Mouse (Mus musculus): ENCODE measurements at regions not wholly inside any gene's neighbourhood (a gene's known extent, or its start where the extent isn't known, plus 50 kb on each side); places are given as distances from the start of the nearest gene placed in this dataset.
A peak's percentile ranks its signal among the peaks of the same experiment; 100 is the strongest.

DNA sequence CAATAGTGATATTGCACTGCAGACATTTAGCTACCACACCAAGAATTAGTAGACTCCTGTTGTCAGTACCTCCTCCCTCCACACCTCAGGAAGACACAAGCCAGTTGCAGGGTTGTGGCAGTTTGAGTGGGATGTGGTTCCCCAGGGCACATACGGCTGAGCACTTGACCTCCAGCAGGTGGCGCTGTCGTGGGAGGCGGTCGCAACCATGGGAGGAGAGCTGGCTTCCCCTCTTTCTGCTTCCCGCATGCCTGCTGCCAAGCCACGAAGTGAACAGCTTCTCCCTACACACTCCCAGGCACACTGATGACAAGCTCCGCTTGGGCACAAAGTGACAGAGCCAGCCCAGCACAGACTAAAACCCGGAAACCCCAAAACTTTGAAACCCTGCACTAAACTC lies 73.2 kb upstream of the Kctd3 start:
- H3K9ac ChIP-seq (replicated peaks) = no peak overlapping the region
- H3K4me1 ChIP-seq (replicated peaks; ENCODE audit: control insufficient read depth in 2 of 2, insufficient read depth in 2 of 2, low read length in 1 of 2) = no peaks in the 10 kb centered on the region
- H3K4me3 ChIP-seq (ENCODE audit: insufficient read depth in 1 of 2, low read depth in 2 of 2, low read length in 2 of 2) = no peak overlapping the region
- no peak for TF ChIP-seq EP300 (IDR thresholded peaks at IDR 0.05; ENCODE audit: low read depth)
- peak; percentile 88 for TF ChIP-seq CTCF (IDR thresholded peaks at IDR 0.05; ENCODE audit: low read depth)
- ATAC-seq (ENCODE audit: insufficient read depth) = no peak
- no peaks in the 10 kb centered on the region for H3K27me3 ChIP-seq (ENCODE audit: control insufficient read depth, insufficient read depth, low read length)
- DNase-seq (ENCODE audit: low read depth in 3 of 3, low spot score in 3 of 3) = no peak
- no peaks in the 10 kb centered on the region; the same call in 1 of the 2 replicates for H3K9me3 ChIP-seq (ENCODE audit: control insufficient read depth, low read length)
- H3K27ac ChIP-seq = no peak overlapping the region
- WGBS (ENCODE audit: insufficient replicate concordance) = 15% methylated on average over 9 of the region's 9 CpGs
- no peak overlapping the region for H3K4me2 ChIP-seq (ENCODE audit: low read depth)
- H3K36me3 ChIP-seq (replicated peaks; ENCODE audit: control insufficient read depth, insufficient read depth, low read depth) = no peaks in the 10 kb centered on the region

DNA sequence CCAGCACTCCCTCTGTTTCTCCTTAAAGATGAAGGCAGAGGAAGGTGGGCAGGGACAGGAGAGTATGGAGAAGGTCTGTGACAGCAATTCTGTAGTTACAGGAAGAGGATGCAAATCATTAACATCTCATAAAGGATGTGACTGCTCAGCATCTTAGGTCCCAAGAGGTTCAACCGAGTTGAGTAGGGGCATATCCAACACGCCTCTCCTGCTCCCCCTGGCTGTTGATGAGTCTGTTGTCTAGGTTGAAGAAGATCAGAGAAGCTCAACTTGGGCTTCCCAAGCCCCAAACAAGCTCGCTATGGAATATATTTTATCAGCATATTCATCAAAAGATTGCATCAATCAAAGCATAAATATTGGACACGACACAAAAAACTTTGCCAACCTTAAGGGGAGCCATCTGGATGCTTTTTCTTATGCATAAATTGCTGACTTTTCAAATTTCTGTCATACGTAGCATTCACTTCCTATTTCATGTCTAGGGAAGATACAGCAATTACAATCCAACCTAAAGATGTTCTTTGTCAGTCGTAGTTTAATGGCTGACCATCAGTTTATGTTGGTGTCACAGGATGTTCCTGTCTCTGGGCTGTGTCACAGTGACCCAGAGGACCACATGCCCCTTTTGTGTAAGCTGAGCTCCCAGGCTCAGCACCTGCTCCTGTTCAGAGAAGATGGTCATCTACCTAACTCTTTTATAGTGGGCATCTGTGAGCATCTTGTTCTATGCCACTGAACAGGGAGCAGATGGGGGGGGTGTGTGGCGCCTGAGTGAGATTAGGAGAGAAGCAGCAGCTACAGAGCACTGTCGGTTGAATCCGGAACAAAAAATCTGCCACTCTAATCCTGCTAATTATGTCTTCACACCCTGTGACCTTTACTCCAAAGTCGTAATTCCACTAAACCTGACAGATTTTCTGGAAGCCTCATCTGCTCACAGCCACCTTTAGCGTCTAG lies 72.1 kb upstream of the Kctd3 start:
- H3K4me1 ChIP-seq (replicated peaks; ENCODE audit: control insufficient read depth in 2 of 2, insufficient read depth in 2 of 2, low read length in 1 of 2) = no peaks in the 10 kb centered on the region
- TF ChIP-seq EP300 (IDR thresholded peaks at IDR 0.05; ENCODE audit: low read depth) (no peak), CTCF (IDR thresholded peaks at IDR 0.05; ENCODE audit: low read depth) (no peak)
- H3K27ac ChIP-seq = no peak overlapping the region
- WGBS (ENCODE audit: insufficient replicate concordance) = 52% methylated on average over 11 of the region's 11 CpGs
- H3K36me3 ChIP-seq (replicated peaks; ENCODE audit: control insufficient read depth, insufficient read depth, low read depth) = no peaks in the 10 kb centered on the region
- H3K27me3 ChIP-seq (ENCODE audit: control insufficient read depth, insufficient read depth, low read length) = no peaks in the 10 kb centered on the region
- H3K9ac ChIP-seq (replicated peaks) = no peak overlapping the region
- H3K4me3 ChIP-seq (ENCODE audit: insufficient read depth in 1 of 2, low read depth in 2 of 2, low read length in 2 of 2) = no peak overlapping the region
- no peaks in the 10 kb centered on the region; the same call in 1 of the 2 replicates for H3K9me3 ChIP-seq (ENCODE audit: control insufficient read depth, low read length)
- H3K4me2 ChIP-seq (ENCODE audit: low read depth) = no peak overlapping the region
- DNase-seq (ENCODE audit: low read depth in 3 of 3, low spot score in 3 of 3) = no peak
- ATAC-seq (ENCODE audit: insufficient read depth) = no peak

DNA sequence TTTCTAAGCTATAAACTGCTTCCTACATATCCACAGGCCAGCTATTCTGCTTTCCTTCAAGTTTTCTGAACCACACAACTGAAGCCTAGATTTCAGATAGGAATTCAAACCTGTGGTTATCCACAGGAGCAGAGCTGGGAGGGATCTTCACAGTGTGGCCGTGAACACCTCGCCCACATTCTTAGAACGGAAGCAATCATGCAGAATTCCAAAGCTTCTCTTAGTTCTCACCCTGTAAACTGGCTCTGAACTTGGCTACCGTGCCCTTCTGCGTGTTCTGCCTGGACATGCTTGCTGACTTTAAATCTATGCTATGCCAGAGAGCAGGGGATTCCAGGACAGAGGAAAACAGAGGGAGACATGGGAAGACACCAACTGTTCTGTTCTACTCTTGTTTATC lies 70.2 kb upstream of the Kctd3 start:
- Histone ChIP-seq H3K4me2 (ENCODE audit: low read depth) (no peak overlapping the region), H3K4me3 (ENCODE audit: insufficient read depth in 1 of 2, low read depth in 2 of 2, low read length in 2 of 2) (no peak overlapping the region), H3K27me3 (ENCODE audit: control insufficient read depth, insufficient read depth, low read length) (no peaks in the 10 kb centered on the region), H3K36me3 (replicated peaks; ENCODE audit: control insufficient read depth, insufficient read depth, low read depth) (no peaks in the 10 kb centered on the region), H3K27ac (no peak overlapping the region), H3K4me1 (replicated peaks; ENCODE audit: control insufficient read depth in 2 of 2, insufficient read depth in 2 of 2, low read length in 1 of 2) (no peaks in the 10 kb centered on the region), H3K9me3 (ENCODE audit: control insufficient read depth, low read length) (no peaks in the 10 kb centered on the region), H3K9ac (replicated peaks) (no peak overlapping the region)
- ATAC-seq (ENCODE audit: insufficient read depth) (no peak), DNase-seq (ENCODE audit: low read depth in 3 of 3, low spot score in 3 of 3) (no peak)
- TF ChIP-seq CTCF (IDR thresholded peaks at IDR 0.05; ENCODE audit: low read depth) = no peak
- TF ChIP-seq EP300 (IDR thresholded peaks at IDR 0.05; ENCODE audit: low read depth) = no peak
- 60% methylated on average over 5 of the region's 5 CpGs for WGBS (ENCODE audit: insufficient replicate concordance)

DNA sequence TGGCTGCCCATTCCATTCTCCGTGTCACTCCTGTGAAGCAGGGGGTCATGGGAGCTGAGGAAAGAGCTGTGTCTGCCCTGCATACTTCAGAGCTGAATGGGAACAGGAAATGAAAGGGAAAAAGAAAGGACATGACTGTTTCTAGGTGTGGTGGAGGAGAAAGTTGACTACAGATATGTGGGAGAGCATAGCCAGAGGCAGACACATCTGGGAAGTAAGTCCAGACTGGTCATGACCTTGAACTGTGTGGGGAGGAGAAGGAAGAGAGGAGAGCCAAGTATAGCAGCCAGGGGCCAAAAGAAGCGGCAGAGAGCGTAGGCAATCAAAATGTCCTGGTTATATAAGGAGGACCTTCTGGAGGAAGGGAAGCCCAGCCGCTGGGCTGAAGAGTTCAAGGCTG lies 68.6 kb upstream of the Kctd3 start:
- DNase-seq (ENCODE audit: low read depth in 3 of 3, low spot score in 3 of 3) = no peak
- H3K36me3 ChIP-seq (replicated peaks; ENCODE audit: control insufficient read depth, insufficient read depth, low read depth) = no peaks in the 10 kb centered on the region
- no peak overlapping the region for H3K27ac ChIP-seq
- H3K9me3 ChIP-seq (ENCODE audit: control insufficient read depth, low read length) = no peaks in the 10 kb centered on the region
- TF ChIP-seq EP300 (IDR thresholded peaks at IDR 0.05; ENCODE audit: low read depth) (no peak), CTCF (IDR thresholded peaks at IDR 0.05; ENCODE audit: low read depth) (no peak)
- 49% methylated on average over 4 of the region's 4 CpGs for WGBS (ENCODE audit: insufficient replicate concordance)
- no peak for ATAC-seq (ENCODE audit: insufficient read depth)
- no peaks in the 10 kb centered on the region for H3K27me3 ChIP-seq (ENCODE audit: control insufficient read depth, insufficient read depth, low read length)
- H3K4me2 ChIP-seq (ENCODE audit: low read depth) = no peak overlapping the region
- H3K4me3 ChIP-seq (ENCODE audit: insufficient read depth in 1 of 2, low read depth in 2 of 2, low read length in 2 of 2) = no peak overlapping the region
- H3K4me1 ChIP-seq (replicated peaks; ENCODE audit: control insufficient read depth in 2 of 2, insufficient read depth in 2 of 2, low read length in 1 of 2) = no peaks in the 10 kb centered on the region
- no peak overlapping the region for H3K9ac ChIP-seq (replicated peaks)

DNA sequence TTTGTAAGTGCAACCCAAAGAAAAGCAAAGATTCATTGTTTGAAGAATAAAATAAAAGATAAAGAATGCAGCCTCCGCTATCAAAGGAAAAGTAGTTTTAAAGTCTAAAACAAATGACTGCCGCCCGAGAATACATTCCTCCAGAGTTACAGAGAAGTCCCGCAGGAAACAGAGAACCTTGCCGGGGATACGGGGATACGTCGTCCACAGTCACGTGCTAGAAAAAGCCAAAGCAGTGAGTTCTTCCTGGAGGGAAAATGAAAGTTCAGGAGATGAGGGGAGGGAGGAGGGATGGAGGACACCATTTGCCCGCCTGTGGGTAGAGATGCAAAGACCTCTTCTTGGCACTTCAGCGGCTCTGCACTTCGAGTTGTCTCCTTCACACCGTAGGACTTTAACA lies 68.0 kb upstream of the Kctd3 start:
- Histone ChIP-seq H3K9ac (replicated peaks) (no peak overlapping the region), H3K27me3 (ENCODE audit: control insufficient read depth, insufficient read depth, low read length) (no peaks in the 10 kb centered on the region), H3K36me3 (replicated peaks; ENCODE audit: control insufficient read depth, insufficient read depth, low read depth) (no peaks in the 10 kb centered on the region), H3K9me3 (ENCODE audit: control insufficient read depth, low read length) (no peaks in the 10 kb centered on the region), H3K4me2 (ENCODE audit: low read depth) (no peak overlapping the region), H3K4me3 (ENCODE audit: insufficient read depth in 1 of 2, low read depth in 2 of 2, low read length in 2 of 2) (no peak overlapping the region), H3K4me1 (replicated peaks; ENCODE audit: control insufficient read depth in 2 of 2, insufficient read depth in 2 of 2, low read length in 1 of 2) (no peaks in the 10 kb centered on the region), H3K27ac (no peak overlapping the region)
- DNase-seq (ENCODE audit: low read depth in 3 of 3, low spot score in 3 of 3) (no peak), ATAC-seq (ENCODE audit: insufficient read depth) (no peak)
- 63% methylated on average over 13 of the region's 13 CpGs for WGBS (ENCODE audit: insufficient replicate concordance)
- no peak for TF ChIP-seq CTCF (IDR thresholded peaks at IDR 0.05; ENCODE audit: low read depth)
- no peak for TF ChIP-seq EP300 (IDR thresholded peaks at IDR 0.05; ENCODE audit: low read depth)
